Mouse (Mus musculus) adrenal gland, postnatal 25 days (tissue): ENCODE data around the gene 1700017B05Rik. TPM values are rescaled to one million over a fixed set of nuclear protein-coding genes. Genes with fewer than 3 reads are reported as not detected.
"Not testable (repeated sequence)": the region's sequence is repeated elsewhere in the genome, so short reads cannot be mapped to it uniquely, and the experiment has no call there.

Experiments used
- DNase-seq: peaks from one replicate; pipeline ENCODE4 v3.0.0; 2021; ENCODE audit warnings: mixed read lengths
- long read RNA-seq: library from polyadenylated mRNA; stranded (forward); transcript quantifications from one replicate; pipeline ENCODE4 v2.0.0, GENCODE M21; 2021
- total RNA-seq: library from RNA; stranded (reverse); gene quantifications from 2 replicates; pipeline ENCODE4 v1.2.3, GENCODE M21; 2021

The 1700017B05Rik gene
- 40.7 and 45.1 TPM in 2 replicates for total RNA-seq
- long read RNA-seq, partial matches to known transcripts, result 5 of 6 reads
- long read RNA-seq, other reads (novel, unspliced or antisense), result 0 of 6 reads

GRCm38 (mm10) chr9:57261913-57262794 is at the start of gene 1700017B05Rik:
Gene 1700017B05Rik, minus strand, starts transcription at chr9:57262612.
- DNase-seq, result peak; percentile 88

GRCm38 (mm10) chr9:57310895-57311294 is 48.5 kb upstream of the 1700017B05Rik start:
- no peak for DNase-seq

DNA sequence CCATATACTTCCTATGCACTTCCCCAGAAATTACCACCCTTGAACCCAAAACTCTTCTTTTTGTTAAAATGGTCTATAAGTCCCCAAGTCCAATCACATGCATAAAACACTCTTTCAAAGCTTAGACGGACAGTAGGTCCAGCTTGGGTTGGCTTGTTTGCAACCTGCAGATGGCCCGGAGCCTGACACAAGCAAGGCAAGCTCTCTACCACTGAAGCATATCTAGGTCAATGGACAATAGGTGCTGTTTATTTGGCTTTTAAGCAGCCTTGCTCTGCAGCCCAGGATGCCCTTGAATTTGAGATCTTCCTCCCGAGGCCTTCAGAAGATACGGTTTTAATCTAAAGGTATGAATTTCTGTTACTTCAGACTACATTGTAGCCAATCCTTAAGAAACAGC is 46.9 kb upstream of the 1700017B05Rik start:
- DNase-seq, result no peak

GRCm38 (mm10) chr9:57307456-57307855 is 45.0 kb upstream of the 1700017B05Rik start:
- DNase-seq, result no peak

DNA sequence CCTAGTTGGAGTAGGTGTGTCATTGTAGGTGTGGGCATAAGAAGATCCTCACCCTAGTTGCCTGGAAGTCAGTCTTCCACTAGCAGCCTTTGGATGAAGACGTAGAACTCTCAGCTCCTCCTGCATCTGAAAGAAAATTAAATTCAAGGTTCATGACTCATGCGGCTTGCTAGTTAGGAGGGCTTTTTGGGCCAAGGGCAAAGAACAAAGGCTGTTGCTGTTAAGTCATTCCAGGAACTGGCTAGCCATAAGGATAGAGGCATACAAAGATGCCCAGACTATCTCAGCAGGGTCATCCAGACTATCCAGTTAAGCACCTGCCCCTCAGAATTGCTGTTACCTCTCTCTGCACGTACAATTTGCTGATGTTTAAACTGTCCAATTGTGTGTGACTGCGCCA is 42.3 kb upstream of the 1700017B05Rik start:
- not testable (repeated sequence) for DNase-seq

- DNase-seq, result no peak
Observed at GRCm38 (mm10) chr9:57304251-57304650, 41.8 kb upstream of the 1700017B05Rik start.

GRCm38 (mm10) chr9:57303356-57303755 is 40.9 kb upstream of the 1700017B05Rik start:
- DNase-seq, result no peak

- no peak for DNase-seq
Observed at GRCm38 (mm10) chr9:57300825-57301224, 38.4 kb upstream of the 1700017B05Rik start.

- DNase-seq, result no peak
Observed at GRCm38 (mm10) chr9:57299790-57300477, 37.5 kb upstream of the 1700017B05Rik start.

DNA sequence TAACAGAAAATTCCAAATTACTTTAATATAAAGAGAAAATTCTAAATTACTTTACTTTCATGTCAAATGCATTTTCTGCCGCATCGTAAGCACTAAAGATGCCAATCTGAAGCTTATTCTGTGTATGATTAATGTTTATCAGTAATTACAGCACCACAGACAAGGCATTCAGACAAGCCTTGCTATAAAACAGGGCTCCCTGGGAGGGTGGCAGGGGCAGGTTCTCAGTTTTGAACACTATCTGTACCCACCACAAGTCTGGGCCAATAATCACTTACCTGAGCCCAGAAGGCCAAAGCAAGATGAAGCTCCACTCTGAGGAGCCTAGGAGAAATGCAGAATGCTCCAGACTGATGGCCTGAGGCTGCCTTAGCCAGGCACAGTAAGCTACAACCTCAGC is 35.5 kb upstream of the 1700017B05Rik start:
- no peak for DNase-seq

GRCm38 (mm10) chr9:57296277-57296676 is 33.9 kb upstream of the 1700017B05Rik start:
- DNase-seq, result no peak

DNA sequence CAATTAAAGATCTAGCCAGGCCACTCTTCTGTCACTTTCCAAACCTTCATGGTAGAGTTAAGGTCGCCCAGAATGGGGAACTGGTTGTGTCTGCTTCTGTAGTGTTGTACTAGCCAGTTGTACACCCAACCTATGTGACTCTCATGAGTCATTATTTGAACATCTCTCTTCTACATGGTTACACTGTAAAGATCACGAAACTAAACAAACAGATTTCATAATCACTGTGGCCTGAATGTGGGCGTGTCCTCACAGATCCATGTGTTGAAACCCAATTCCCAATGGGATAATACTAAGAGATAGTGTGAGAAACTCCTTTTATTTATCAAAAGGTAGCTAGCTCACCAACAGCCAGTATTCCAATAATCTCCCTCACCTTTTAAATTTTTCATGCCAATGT is 33.3 kb upstream of the 1700017B05Rik start:
- DNase-seq, result no peak

DNA sequence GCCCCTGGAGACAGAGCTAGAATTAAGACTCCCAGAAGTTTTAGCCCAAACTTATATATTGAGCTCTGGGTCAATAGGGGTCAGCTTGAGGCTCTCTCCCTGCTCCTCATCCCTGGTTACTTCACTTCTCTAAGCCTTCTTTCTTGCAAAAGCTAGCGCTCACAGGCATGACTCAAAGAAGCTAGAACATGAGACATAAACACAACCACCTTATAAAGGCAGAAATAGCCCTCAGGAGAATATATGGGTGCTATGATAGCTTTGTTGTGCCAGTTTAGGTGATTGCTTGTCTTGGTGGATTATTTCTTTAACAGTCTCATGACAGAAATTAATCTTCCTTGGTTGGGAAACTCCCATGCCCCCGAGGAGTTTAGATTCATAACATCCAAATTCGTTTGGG is 32.5 kb upstream of the 1700017B05Rik start:
- DNase-seq, result no peak

DNA sequence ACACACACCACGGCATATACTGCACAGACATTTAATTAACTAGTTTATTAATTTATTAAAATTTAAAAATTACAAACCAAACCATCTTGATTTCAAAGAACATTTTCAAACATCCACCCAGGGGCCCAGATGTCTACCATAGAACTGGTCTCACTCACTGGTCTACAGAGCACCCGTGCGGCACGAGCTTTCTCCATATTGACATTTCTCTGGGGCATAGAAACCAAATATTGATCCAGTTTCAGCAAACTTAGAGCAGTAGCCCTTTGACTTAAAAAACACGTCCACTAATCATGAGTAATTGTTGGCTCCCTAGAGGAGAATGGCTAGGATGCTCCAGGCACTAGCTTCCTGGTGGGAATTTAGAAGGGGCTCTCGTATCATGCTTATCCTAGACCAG is 24.8 kb upstream of the 1700017B05Rik start:
- no peak for DNase-seq

GRCm38 (mm10) chr9:57283311-57283710 is 20.9 kb upstream of the 1700017B05Rik start:
- no peak for DNase-seq

GRCm38 (mm10) chr9:57282686-57283085 is 20.3 kb upstream of the 1700017B05Rik start:
- no peak for DNase-seq

- peak; percentile 39 for DNase-seq
Observed at GRCm38 (mm10) chr9:57281549-57281948, 19.1 kb upstream of the 1700017B05Rik start.

GRCm38 (mm10) chr9:57279441-57279840 is 17.0 kb upstream of the 1700017B05Rik start:
- peak; percentile 43 for DNase-seq

DNA sequence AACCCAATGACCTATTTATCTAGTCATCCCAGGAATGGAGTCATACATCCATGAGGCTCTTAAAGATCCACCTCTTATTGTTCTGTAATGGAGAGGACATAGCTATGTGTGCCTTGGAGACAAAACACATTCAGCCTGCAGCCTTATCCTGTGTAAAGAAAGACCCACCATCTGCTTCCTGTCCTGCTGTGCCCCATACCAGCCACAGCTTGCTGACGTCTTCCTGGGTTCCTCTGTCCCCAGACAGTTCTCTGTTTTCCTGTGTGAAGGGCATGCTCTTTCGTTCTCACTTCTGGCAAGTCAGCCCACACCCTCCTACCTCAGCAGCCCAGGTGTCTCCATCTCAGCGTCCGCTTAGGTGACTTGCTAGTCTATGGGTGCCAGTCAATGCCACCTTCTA is 15.9 kb upstream of the 1700017B05Rik start:
- no peak for DNase-seq

DNA sequence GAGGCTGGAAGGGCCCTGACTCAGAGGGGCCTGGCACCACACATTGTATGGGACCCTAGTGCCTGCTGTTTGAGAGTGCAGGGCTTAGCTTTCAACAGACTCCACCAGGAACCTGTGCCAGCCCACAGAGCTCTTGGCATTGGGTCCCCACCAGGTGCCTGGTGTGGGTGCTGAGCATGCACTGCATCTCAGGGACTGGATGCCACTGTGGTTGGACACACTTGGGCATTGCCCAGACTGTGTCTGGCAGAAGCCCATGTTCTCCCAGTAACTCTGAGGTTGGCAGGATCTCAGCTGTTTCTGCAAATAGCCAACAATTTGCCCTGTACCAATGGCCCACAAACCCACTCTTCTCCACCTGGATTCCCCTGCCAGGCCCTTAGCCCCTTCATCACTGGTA is 13.9 kb upstream of the 1700017B05Rik start:
- DNase-seq, result no peak

DNA sequence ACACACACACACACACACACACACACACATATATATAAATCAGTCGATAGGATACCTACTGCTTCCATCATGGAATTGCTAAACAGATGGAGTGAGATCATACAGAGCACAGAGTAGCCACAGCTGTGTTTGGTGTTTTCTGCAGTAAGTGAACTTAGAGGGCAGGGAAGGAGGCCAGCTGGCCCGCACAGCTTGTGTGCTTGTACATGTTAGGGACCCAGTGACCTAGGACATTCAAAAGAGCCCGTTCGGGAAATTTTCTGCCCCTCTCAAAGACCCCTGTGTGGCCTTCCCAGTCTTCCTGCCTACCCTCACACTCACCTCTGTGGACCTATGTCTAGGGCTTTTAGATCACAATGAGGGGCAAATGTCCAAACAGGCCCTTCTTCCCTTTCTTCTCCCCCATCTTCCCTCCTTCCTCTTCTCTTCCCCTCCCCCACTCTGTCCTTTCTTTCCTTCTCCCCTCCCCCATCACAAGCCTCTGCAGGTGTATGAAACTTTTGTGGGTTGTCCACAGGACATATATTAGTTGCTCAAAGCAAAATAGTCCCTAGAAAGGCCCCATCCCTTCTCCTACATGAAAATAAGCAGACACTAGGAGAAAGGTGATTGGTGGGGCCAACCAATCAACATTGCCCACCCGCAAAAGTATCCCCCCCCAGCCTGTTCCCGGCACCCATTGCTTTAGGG is 11.5 kb upstream of the 1700017B05Rik start:
- DNase-seq, result no peak

DNA sequence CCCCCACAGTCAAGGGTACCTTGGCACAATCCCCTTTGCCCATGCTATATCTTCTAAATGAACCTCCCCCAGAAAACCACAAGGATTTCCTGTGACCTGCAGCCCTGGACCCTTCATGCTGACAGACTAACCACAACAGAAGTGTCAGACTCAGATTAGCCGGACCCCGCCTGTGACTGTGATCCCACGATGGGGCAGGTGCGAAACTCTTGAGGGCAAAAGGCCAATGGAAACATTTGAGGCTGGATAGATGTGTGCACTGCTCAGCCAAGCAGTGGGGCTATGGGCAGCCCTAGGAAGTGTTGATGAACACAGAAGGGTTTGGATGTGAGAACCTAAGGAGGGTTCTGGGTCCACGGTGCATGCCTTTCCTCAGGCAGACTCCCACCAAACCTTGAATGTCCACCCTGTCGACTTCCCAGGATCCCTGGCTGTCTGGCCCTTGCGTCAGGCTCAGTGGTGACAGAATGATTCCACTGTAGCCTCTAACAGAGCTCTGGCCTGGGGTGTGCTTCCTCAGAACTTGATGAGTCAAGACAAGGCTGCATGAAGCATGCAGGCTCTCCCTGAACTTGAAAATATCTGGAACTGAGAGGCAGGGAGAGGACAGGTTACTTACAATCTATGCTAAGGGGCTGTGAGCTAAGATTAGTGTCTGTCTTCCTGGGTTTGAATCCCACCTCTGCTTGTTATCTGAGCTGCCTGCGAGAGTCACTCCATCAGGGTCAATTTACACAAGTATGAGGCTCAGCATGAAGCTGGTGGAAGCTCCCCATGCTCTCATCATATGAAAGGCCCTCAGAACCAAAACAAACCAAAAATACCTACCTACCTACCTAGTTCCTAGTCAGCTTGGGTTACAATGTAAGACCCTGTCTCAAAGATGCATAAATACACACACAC is 10.7 kb upstream of the 1700017B05Rik start:
- no peak for DNase-seq
